Mouse (Mus musculus) hindbrain, embryonic 10.5 days (tissue): ENCODE measurements at regions not wholly inside any gene's neighbourhood (a gene's known extent, or its start where the extent isn't known, plus 50 kb on each side); places are given as distances from the start of the nearest gene placed in this dataset.

Source experiments
- DNase-seq: peaks from one replicate; pipeline ENCODE4 v3.0.0-alpha.2; 2017; ENCODE audit warnings: low spot score
- H3K27ac ChIP-seq: fragments of 300-500 bp; sonication (generic); 2 replicates; pipeline ENCODE4 v1.5.1; 2016; ENCODE audit warnings: mild to moderate bottlenecking, moderate library complexity
- H3K27me3 ChIP-seq: fragments of 300-500 bp; sonication (generic); 2 replicates; pipeline ENCODE4 v1.6.1; 2016; ENCODE audit warnings: mild to moderate bottlenecking; ENCODE audit not compliant: poor library complexity, insufficient read depth, severe bottlenecking
- H3K36me3 ChIP-seq: fragments of 300-500 bp; sonication (generic); 2 replicates; pipeline ENCODE4 v1.6.1; 2016; ENCODE audit warnings: mild to moderate bottlenecking, moderate library complexity
- H3K4me1 ChIP-seq: fragments of 300-500 bp; sonication (generic); replicated peaks from 2 replicates; pipeline ENCODE4 v1.6.1; 2016; ENCODE audit warnings: mild to moderate bottlenecking
- H3K4me3 ChIP-seq: fragments of 300-500 bp; sonication (generic); 2 replicates; pipeline ENCODE4 v1.5.1; 2016; ENCODE audit warnings: mild to moderate bottlenecking, moderate library complexity
- H3K9me3 ChIP-seq: fragments of 300-500 bp; sonication (generic); 2 replicates; pipeline ENCODE4 v1.6.1; 2016; ENCODE audit warnings: mild to moderate bottlenecking, moderate library complexity
- WGBS: fragments of 180-500 bp; shearing (Covaris S2); methylation state at CpG from one replicate; pipeline ENCODE4 v1.1.7; 2016; 5-methylcytosine and 5-hydroxymethylcytosine counted together

- H3K27ac ChIP-seq: no peak overlapping the region
- no peak for DNase-seq
- WGBS: 86% methylated on average over 5 of the region's 5 CpGs
- H3K9me3 ChIP-seq: no peaks in the 10 kb centered on the region
- no peaks in the 10 kb centered on the region for H3K4me1 ChIP-seq
- H3K4me3 ChIP-seq: no peak overlapping the region
- H3K27me3 ChIP-seq: no peaks in the 10 kb centered on the region
- H3K36me3 ChIP-seq: no peaks in the 10 kb centered on the region
These were observed 596.9 kb upstream of the Map3k7 start for GRCm38 (mm10) chr4:31367031-31367430.

GRCm38 (mm10) chr4:31370062-31370461 lies 593.8 kb upstream of the Map3k7 start:
- WGBS: 89% methylated on average over 7 of the region's 7 CpGs
- no peaks in the 10 kb centered on the region for H3K27me3 ChIP-seq
- no peak overlapping the region for H3K27ac ChIP-seq
- no peak for DNase-seq
- no peaks in the 10 kb centered on the region for H3K9me3 ChIP-seq
- no peaks in the 10 kb centered on the region for H3K36me3 ChIP-seq
- no peak overlapping the region for H3K4me3 ChIP-seq
- no peaks in the 10 kb centered on the region for H3K4me1 ChIP-seq

GRCm38 (mm10) chr4:31381069-31381969 lies 582.6 kb upstream of the Map3k7 start:
- Histone ChIP-seq H3K9me3 (no peaks in the 10 kb centered on the region), H3K36me3 (no peaks in the 10 kb centered on the region), H3K4me3 (no peak overlapping the region), H3K27ac (no peak overlapping the region), H3K27me3 (no peaks in the 10 kb centered on the region), H3K4me1 (no peaks in the 10 kb centered on the region)
- DNase-seq: no peak
- 94% methylated on average over 8 of the region's 8 CpGs for WGBS

GRCm38 (mm10) chr4:31392932-31393632 lies 570.8 kb upstream of the Map3k7 start:
- H3K9me3 ChIP-seq: no peaks in the 10 kb centered on the region
- H3K36me3 ChIP-seq: no peaks in the 10 kb centered on the region
- no peak overlapping the region for H3K4me3 ChIP-seq
- no peak for DNase-seq
- 89% methylated on average over 4 of the region's 4 CpGs for WGBS
- no peak overlapping the region for H3K27ac ChIP-seq
- H3K4me1 ChIP-seq: no peaks in the 10 kb centered on the region
- no peaks in the 10 kb centered on the region for H3K27me3 ChIP-seq

GRCm38 (mm10) chr4:31395538-31395937 lies 568.4 kb upstream of the Map3k7 start:
- no peaks in the 10 kb centered on the region for H3K9me3 ChIP-seq
- H3K4me1 ChIP-seq: no peaks in the 10 kb centered on the region
- H3K36me3 ChIP-seq: no peaks in the 10 kb centered on the region
- no peaks in the 10 kb centered on the region for H3K27me3 ChIP-seq
- no peak overlapping the region for H3K27ac ChIP-seq
- 67% methylated on average over 4 of the region's 4 CpGs for WGBS
- H3K4me3 ChIP-seq: no peak overlapping the region
- DNase-seq: no peak

- DNase-seq: no peak
- peaks cover 11% of the 10 kb centered on the region for H3K4me1 ChIP-seq
- H3K27me3 ChIP-seq: no peaks in the 10 kb centered on the region
- H3K27ac ChIP-seq: no peak overlapping the region
- H3K4me3 ChIP-seq: no peak overlapping the region
- WGBS: 87% methylated on average over 8 of the region's 8 CpGs
- no peaks in the 10 kb centered on the region for H3K9me3 ChIP-seq
- no peaks in the 10 kb centered on the region for H3K36me3 ChIP-seq
These were observed 559.9 kb upstream of the Map3k7 start for GRCm38 (mm10) chr4:31403976-31404375.

GRCm38 (mm10) chr4:31404840-31405714 lies 558.8 kb upstream of the Map3k7 start:
- H3K4me3 ChIP-seq: no peak overlapping the region
- H3K9me3 ChIP-seq: no peaks in the 10 kb centered on the region
- no peak for DNase-seq
- H3K36me3 ChIP-seq: no peaks in the 10 kb centered on the region
- peaks cover 11% of the 10 kb centered on the region for H3K4me1 ChIP-seq
- no peak overlapping the region for H3K27ac ChIP-seq
- 72% methylated on average over 16 of the region's 16 CpGs for WGBS
- no peaks in the 10 kb centered on the region for H3K27me3 ChIP-seq

GRCm38 (mm10) chr4:31410157-31410556 lies 553.7 kb upstream of the Map3k7 start:
- no peaks in the 10 kb centered on the region for H3K9me3 ChIP-seq
- H3K4me1 ChIP-seq: peaks cover 9% of the 10 kb centered on the region
- H3K27ac ChIP-seq: no peak overlapping the region
- no peaks in the 10 kb centered on the region for H3K36me3 ChIP-seq
- H3K4me3 ChIP-seq: no peak overlapping the region
- no peaks in the 10 kb centered on the region for H3K27me3 ChIP-seq
- 84% methylated on average over 3 of the region's 3 CpGs for WGBS
- no peak for DNase-seq

GRCm38 (mm10) chr4:31411770-31412525 lies 551.9 kb upstream of the Map3k7 start:
- Histone ChIP-seq H3K4me1 (peaks cover 7% of the 10 kb centered on the region), H3K4me3 (no peak overlapping the region), H3K27ac (no peak overlapping the region), H3K27me3 (no peaks in the 10 kb centered on the region), H3K36me3 (no peaks in the 10 kb centered on the region), H3K9me3 (no peaks in the 10 kb centered on the region)
- DNase-seq: no peak
- WGBS: 85% methylated on average over 9 of the region's 9 CpGs

GRCm38 (mm10) chr4:31417161-31417560 lies 546.7 kb upstream of the Map3k7 start:
- H3K27ac ChIP-seq: no peak overlapping the region
- no peak overlapping the region for H3K4me3 ChIP-seq
- DNase-seq: no peak
- 91% methylated on average over 4 of the region's 4 CpGs for WGBS
- H3K4me1 ChIP-seq: no peaks in the 10 kb centered on the region
- peaks cover 3% of the 10 kb centered on the region; the same call in 1 of the 2 replicates for H3K9me3 ChIP-seq
- H3K36me3 ChIP-seq: no peaks in the 10 kb centered on the region
- no peaks in the 10 kb centered on the region for H3K27me3 ChIP-seq

- H3K36me3 ChIP-seq: no peaks in the 10 kb centered on the region
- peak; percentile 65 for DNase-seq
- 14% methylated on average over 6 of the region's 6 CpGs for WGBS
- H3K27ac ChIP-seq: no peak overlapping the region
- no peaks in the 10 kb centered on the region for H3K27me3 ChIP-seq
- peaks cover 3% of the 10 kb centered on the region; the same call in 1 of the 2 replicates for H3K9me3 ChIP-seq
- no peaks in the 10 kb centered on the region for H3K4me1 ChIP-seq
- H3K4me3 ChIP-seq: no peak overlapping the region
These were observed 544.7 kb upstream of the Map3k7 start for GRCm38 (mm10) chr4:31419240-31419639.

GRCm38 (mm10) chr4:31420167-31420566 lies 543.7 kb upstream of the Map3k7 start:
- no peaks in the 10 kb centered on the region for H3K27me3 ChIP-seq
- no peaks in the 10 kb centered on the region for H3K36me3 ChIP-seq
- H3K4me3 ChIP-seq: no peak overlapping the region
- H3K4me1 ChIP-seq: no peaks in the 10 kb centered on the region
- no peak for DNase-seq
- peaks cover 3% of the 10 kb centered on the region; the same call in 1 of the 2 replicates for H3K9me3 ChIP-seq
- H3K27ac ChIP-seq: no peak overlapping the region
- WGBS: 92% methylated on average over 9 of the region's 9 CpGs
